Mouse (Mus musculus): ENCODE results near the gene Ngly1.

DNA sequence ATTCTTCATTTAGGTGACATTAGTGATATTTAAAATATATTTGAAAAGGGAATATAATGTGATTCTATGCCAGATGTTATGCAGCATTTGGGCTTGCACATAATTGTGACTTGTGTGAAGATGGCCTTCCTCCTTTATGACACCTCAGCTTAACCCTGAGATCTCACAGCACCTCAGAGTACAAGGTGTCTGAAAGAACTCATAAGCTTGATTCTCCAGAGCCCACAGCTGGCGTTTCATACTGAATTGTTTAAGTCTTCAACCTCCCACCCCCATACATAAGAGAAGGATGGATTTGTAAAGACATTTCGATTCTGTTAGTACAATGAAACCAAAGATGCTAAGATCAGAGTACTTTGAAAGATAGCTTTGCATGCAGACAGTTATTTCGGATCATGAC lies 1.0 kb downstream of the Ngly1 start:
- TF ChIP-seq POLR2A (IDR thresholded peaks at IDR 0.05; ENCODE audit: insufficient read depth, low read depth, low read length) (no peak), CTCF (IDR thresholded peaks at IDR 0.05; ENCODE audit: insufficient read depth, low read depth, low read length) (no peak)

Data from olfactory bulb, adult 2 months (tissue).